Mouse (Mus musculus): ENCODE results near the gene Crtc1. TPM values are rescaled to one million over a fixed set of nuclear protein-coding genes. Genes with fewer than 3 reads are reported as not detected.

The Crtc1 gene
- polyA plus RNA-seq (2017; shearing (Covaris generic)): 10 to 100 TPM in 1 of 2 experiments, 1 to 10 TPM in 1; 9.8 to 11.8 TPM

GRCm38 (mm10) chr8:70439055-70439847 lies at the start of gene Crtc1:
Crtc1 (minus strand) TSS chr8:70439579.

DNA sequence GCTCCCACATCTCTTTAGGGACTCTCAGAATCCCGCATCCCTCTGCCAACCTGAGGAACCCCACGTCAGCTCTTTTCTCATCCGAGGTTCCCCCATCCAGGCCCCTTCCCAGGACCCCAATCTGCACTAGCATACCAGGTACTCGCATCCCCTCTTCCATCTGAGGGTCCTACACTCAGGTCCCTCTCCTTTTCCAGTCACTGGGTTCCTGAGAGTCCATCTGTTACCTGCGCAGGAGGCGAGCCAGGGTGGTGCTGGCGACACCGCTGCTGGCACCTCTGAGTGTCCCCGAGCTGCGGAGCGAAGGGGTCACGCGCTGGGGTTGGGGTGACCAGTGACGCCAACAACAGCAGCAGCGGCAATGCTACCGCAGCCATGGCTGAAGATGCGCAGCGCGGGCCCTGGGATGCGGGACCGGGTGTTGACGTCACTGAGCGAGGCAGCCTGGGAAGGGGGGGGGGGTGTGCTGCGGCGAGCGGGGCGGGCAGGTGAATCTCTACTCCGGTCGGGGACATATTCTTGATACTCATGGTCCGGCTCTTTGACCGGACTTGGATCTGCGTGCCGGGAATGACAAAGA lies 47.7 kb upstream of the Crtc1 start, which contains the start of gene Tmem59l:
Tmem59l (minus strand) TSS at position 418 of the 580 bp plus-strand sequence.

GRCm38 (mm10) chr8:70476333-70477268 lies 37.2 kb upstream of the Crtc1 start, which contains the start of gene Klhl26:
Klhl26 (minus strand) TSS chr8:70476968.

DNA sequence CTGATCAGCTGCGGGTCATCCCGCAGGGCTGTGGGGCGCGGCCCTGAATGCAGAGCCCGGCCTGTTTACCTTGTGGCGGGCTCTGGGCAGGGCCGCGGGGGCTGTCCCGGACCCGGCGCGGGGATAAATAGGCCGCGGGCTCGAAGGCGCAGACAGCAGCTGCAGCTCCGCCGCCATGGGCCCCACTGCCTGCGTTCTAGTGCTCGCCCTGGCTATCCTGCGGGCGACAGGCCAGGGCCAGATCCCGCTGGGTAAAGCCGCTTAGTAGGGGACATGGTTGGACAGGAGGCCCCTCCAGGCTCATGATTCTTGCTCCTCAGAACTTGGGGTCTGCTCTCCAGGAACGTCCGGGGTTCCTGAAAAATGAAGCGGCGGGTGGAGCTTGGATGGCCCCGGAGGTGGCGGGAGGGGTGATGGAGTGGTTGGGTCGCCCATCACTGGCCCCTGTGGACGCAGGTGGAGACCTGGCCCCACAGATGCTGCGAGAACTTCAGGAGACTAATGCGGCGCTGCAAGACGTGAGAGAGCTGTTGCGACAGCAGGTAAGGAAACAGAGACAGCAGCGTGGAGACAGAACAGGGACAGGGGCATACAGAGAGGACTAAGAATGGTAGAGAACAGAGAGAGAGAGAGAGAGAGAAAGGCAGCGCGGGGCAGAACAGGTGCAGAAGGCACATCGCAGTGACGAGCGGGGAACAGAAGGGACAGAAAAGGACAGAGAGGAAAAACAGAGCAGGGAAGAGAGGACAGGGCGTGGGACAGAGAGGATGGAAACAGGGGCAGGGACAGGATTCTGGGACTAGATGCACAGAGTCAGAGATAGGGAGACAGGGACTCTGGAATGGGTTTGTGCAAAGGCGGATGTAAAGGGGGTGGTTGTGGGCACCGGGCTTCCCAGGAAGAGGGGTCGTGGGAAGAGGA lies 65.7 kb downstream of the Crtc1 start, which contains the start of gene Comp:
Comp (plus strand) TSS at position 162 of the 921 bp plus-strand sequence.

GRCm38 (mm10) chr8:70353194-70353817 lies 86.1 kb downstream of the Crtc1 start, which contains the start of gene Upf1:
Upf1 (minus strand) TSS chr8:70353278.

Other genes starting within 250 kb of the Crtc1 start
- 10 to 100 TPM in 1 of 2 experiments, 1 to 10 TPM in 1; 4.8 to 11.1 TPM for gene Slc25a42, start 227.3 kb downstream of the Crtc1 start, polyA plus RNA-seq (2017; shearing (Covaris generic))
- 10 to 100 TPM; 28.9 to 34.8 TPM for gene Sugp2, start 205.4 kb downstream of the Crtc1 start, polyA plus RNA-seq (2017; shearing (Covaris generic))
- gene Armc6, start 205.1 kb downstream of the Crtc1 start, polyA plus RNA-seq (2017; shearing (Covaris generic)): 10 to 100 TPM; 10.4 to 12.5 TPM
- gene Homer3, start 156.8 kb downstream of the Crtc1 start, polyA plus RNA-seq (2017; shearing (Covaris generic)): 1 to 10 TPM; 2.9 to 5.7 TPM
- 10 to 100 TPM; 49.1 to 66.3 TPM for gene Ddx49, start 137.1 kb downstream of the Crtc1 start, polyA plus RNA-seq (2017; shearing (Covaris generic))
- 100 to 1,000 TPM; 346 to 377 TPM for gene Cope, start 137.1 kb downstream of the Crtc1 start, polyA plus RNA-seq (2017; shearing (Covaris generic))
- not detected for gene Cers1, start 123.8 kb downstream of the Crtc1 start, polyA plus RNA-seq (2017; shearing (Covaris generic))
- under 1 TPM; 0.36 to 0.39 TPM for gene Gdf1, start 109.8 kb downstream of the Crtc1 start, polyA plus RNA-seq (2017; shearing (Covaris generic))
- gene Upf1, start 86.3 kb downstream of the Crtc1 start, polyA plus RNA-seq (2017; shearing (Covaris generic)): 10 to 100 TPM; 55.4 to 75.0 TPM
- gene Comp, start 66.0 kb downstream of the Crtc1 start, polyA plus RNA-seq (2017; shearing (Covaris generic)): 1 to 10 TPM; 1.0 to 2.2 TPM
- gene Klhl26, start 37.4 kb upstream of the Crtc1 start, polyA plus RNA-seq (2017; shearing (Covaris generic)): 10 to 100 TPM; 10.3 to 17.8 TPM
- gene Tmem59l, start 47.8 kb upstream of the Crtc1 start, polyA plus RNA-seq (2017; shearing (Covaris generic)): not detected
- gene Crlf1, start 53.6 kb upstream of the Crtc1 start, polyA plus RNA-seq (2017; shearing (Covaris generic)): not detected
- 100 to 1,000 TPM; 103 to 125 TPM for gene Rex1bd, start 67.2 kb upstream of the Crtc1 start, polyA plus RNA-seq (2017; shearing (Covaris generic))
- 1,000 to 10,000 TPM in 1 of 2 experiments, 100 to 1,000 TPM in 1; 932 to 1,504 TPM for gene Uba52, start 71.2 kb upstream of the Crtc1 start, polyA plus RNA-seq (2017; shearing (Covaris generic))
- gene Fkbp8, start 88.1 kb upstream of the Crtc1 start, polyA plus RNA-seq (2017; shearing (Covaris generic)): 100 to 1,000 TPM; 372 to 404 TPM
- gene Kxd1, start 88.4 kb upstream of the Crtc1 start, polyA plus RNA-seq (2017; shearing (Covaris generic)): 100 to 1,000 TPM; 108 to 123 TPM
- 10 to 100 TPM; 25.7 to 27.7 TPM for gene Ell, start 99.9 kb upstream of the Crtc1 start, polyA plus RNA-seq (2017; shearing (Covaris generic))
- gene Isyna1, start 154.8 kb upstream of the Crtc1 start, polyA plus RNA-seq (2017; shearing (Covaris generic)): 10 to 100 TPM; 31.5 to 78.3 TPM
- 100 to 1,000 TPM; 121 to 146 TPM for gene Ssbp4, start 169.3 kb upstream of the Crtc1 start, polyA plus RNA-seq (2017; shearing (Covaris generic))
- gene Lrrc25, start 176.6 kb upstream of the Crtc1 start, polyA plus RNA-seq (2017; shearing (Covaris generic)): under 1 TPM; 0.38 to 0.74 TPM
- not detected for gene Gdf15, start 192.9 kb upstream of the Crtc1 start, polyA plus RNA-seq (2017; shearing (Covaris generic))
- gene Pgpep1, start 220.8 kb upstream of the Crtc1 start, polyA plus RNA-seq (2017; shearing (Covaris generic)): 1 to 10 TPM; 4.7 to 9.1 TPM
- gene Lsm4, start 233.7 kb upstream of the Crtc1 start, polyA plus RNA-seq (2017; shearing (Covaris generic)): 100 to 1,000 TPM; 348 to 441 TPM